Mouse (Mus musculus): ENCODE data around the gene Dock4. TPM values are rescaled to one million over a fixed set of nuclear protein-coding genes. Genes with fewer than 3 reads are reported as not detected.

Dock4 gene
- polyA plus RNA-seq, 1 experiment from 2014 or later: 1.2 TPM

DNA sequence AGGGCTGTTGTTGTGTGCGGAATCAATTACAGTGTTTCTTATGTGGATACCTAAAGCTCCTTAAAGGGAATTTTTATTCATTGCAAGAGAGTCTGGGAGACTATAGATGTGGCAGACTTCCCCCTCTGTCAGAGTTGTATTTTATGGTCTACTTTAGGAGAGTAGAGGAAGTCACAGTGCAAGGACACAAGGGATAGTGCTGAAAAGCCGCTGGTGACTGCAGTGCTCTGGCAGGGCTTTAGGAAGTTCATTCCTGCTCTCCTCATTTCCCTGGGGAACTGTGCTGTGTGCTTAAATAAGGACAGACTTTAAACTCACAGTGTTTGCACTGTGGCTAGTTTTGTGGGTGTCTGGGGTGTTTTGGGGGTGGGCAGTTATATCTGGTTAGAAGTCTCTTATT, 118.5 kb downstream of the Dock4 start:
- no peak for DNase-seq (ENCODE audit: low spot score)

DNA sequence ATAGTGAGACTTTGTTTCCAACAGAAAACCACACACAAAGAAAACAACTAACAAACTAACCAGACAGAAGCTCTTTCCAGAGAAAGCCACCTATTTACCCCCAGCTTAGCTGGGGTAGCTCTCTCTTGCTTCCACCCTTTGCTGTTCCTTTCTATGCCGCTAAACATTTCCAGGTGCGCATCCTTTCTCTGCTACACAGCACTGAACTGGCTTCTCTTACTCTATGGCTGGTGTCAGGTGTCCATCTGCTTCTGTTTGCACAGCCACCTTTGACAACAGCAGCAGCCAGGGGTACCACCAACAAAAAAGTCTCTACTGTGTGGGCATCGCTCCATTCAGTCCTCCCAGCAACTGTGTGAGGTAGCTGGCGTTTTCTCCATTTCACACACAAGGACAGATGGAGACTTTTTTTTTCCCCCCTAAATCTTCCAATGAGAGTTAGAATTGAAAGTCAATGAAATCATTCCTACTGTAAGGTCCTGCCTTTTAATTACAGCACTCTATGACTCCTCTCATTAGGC, 122.7 kb downstream of the Dock4 start:
- no peak for DNase-seq (ENCODE audit: low spot score)

DNA sequence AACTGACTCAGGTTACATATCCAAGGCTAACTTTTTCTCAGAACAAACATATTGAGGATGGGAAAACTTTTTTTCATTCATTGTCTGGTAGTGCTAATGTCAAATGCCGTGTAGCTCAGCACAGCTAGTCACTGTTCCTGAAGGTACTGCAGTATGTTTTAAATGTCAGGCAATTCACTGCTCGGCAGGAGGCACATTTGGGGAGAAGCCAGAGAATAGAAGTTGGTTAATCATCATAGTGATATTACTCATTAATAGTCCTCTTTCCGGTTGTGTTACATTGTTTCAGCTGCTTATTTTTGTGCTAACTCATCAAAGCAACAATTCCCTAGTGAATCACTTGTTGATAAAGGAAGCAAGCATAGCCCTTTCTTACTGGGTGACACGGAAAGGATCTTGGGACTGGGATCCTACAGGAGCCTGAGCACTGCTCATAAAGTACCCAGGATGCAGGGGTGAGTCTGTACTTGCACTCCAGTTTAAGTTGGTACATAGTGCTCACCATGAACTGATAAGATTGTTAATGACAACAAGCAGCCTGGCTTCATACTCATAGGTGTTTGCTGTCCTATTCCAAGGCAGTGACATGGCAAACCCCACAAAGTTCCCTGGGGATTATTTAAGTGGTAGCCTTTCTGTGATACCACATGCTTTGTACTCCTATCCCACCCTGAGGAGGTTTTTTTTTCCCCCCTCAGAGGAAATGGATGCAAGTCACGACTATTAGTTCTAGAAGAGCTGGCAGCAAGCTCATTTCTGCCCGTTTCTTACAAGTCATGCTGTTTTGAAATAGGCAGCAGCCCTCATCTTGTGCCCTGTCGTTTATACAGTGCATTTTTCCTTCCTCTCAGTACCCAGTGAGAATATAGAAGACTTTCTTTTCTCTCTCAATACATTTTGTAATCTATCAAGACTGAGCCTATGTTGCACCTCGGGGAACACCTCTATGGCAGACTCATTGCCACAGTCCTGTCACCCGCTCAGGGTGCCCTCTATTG, 123.5 kb downstream of the Dock4 start:
- no peak for DNase-seq (ENCODE audit: low spot score)

- no peak for DNase-seq (ENCODE audit: low spot score)
Measured at GRCm38 (mm10) chr12:40570250-40570649, 124.5 kb downstream of the Dock4 start.

GRCm38 (mm10) chr12:40574051-40574450, 128.3 kb downstream of the Dock4 start:
- no peak for DNase-seq (ENCODE audit: low spot score)

- DNase-seq (ENCODE audit: low spot score): no peak
Measured at GRCm38 (mm10) chr12:40576749-40577148, 131.0 kb downstream of the Dock4 start.

- no peak for DNase-seq (ENCODE audit: low spot score)
Measured at GRCm38 (mm10) chr12:40580351-40580750, 134.6 kb downstream of the Dock4 start.

GRCm38 (mm10) chr12:40581037-40581436, 135.3 kb downstream of the Dock4 start:
- DNase-seq (ENCODE audit: low spot score): no peak

DNA sequence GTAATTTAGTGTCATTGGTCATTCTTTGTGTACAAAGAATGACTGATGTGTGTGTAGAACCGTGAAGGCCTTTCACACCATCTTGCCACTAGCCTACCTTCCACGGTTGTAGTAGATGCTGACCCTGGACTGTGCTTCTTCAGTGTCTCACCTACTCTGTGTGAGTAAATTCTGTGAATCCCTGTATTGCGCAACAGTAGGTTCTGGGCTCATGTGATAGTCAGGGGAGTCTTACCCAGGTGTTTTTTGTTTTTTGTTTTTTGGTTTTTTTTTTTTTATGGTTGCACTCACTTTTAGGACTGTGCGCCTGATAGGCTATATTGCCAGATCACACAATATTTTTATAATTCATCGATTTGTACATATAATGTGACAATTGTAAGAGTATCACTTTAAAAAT, 136.3 kb downstream of the Dock4 start:
- no peak for DNase-seq (ENCODE audit: low spot score)

DNA sequence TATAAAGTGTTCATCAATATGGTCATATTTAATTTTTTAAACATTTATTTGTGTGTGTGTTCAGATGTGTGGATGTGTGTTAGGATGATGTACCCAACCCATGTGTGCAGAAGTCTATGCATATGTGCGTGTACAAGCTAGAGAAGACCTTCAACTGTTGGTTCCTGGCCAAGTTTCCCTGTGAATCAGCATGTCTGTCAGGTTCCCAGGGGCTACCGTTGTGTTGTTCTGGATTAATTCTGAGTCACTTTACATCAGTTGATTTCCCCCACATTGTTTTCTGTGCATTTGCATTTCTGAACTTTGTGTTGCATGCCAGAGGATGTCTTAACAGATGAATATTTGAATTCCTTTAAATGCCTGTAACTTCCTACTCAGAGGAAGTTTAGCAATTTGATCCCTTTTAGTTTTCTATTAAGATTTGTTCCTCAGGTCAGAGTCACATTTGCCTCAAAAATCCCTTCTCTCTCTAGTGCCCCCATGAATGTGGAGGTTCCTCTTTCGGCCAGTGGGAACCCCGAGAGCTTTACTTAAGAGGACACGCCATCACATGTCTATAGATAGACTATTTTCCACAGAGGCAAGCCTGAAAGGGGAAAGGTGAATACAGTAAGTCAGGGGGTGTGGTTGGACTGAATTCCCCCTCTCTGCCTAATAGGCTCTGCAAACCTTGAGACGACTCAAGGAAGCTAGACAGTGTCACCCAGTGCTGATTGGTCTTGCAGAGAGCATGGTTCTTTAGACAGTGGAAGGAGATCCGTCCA, 139.0 kb downstream of the Dock4 start:
- no peak for DNase-seq (ENCODE audit: low spot score)

DNA sequence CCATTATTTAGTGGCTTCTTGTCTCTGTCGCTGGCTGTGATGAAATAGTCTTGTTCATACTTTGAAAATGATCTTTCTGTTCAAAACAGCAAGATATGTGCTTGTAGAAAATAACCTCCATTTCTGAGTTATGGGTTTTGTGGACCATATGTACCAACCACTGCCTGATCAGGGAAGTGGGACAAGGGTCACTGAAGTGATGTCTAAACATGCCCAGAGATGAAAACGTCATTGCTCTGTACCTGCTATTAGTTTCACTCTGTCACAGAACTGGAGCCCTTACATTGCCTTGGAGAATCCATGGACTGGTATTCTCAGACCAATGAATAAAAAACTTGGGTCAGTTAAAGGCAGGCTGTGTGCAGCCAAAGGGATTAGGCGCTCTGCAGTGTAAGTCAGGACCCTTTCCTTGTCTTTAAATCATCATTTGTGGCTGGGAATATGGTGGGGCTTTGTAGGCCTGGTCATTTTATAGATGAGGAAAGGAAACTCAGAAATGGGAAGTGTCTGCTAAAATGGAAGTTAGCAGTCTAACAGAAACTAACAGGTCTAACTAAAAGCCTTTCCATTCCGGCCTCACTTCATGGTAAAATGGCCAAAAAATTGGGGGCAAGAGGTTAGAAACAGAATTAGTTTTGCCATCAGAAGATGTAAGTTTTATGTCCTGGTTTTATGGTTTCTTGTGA, 139.8 kb downstream of the Dock4 start:
- no peak for DNase-seq (ENCODE audit: low spot score)

GRCm38 (mm10) chr12:40594161-40594560, 148.4 kb downstream of the Dock4 start:
- no peak for DNase-seq (ENCODE audit: low spot score)

GRCm38 (mm10) chr12:40595440-40595839, 149.7 kb downstream of the Dock4 start:
- no peak for DNase-seq (ENCODE audit: low spot score)

- DNase-seq (ENCODE audit: low spot score): no peak
Measured at GRCm38 (mm10) chr12:40596020-40596419, 150.3 kb downstream of the Dock4 start.

GRCm38 (mm10) chr12:40596441-40596840, 150.7 kb downstream of the Dock4 start:
- no peak for DNase-seq (ENCODE audit: low spot score)

- no peak for DNase-seq (ENCODE audit: low spot score)
Measured at GRCm38 (mm10) chr12:40599952-40600351, 154.2 kb downstream of the Dock4 start.

- no peak for DNase-seq (ENCODE audit: low spot score)
Measured at GRCm38 (mm10) chr12:40605565-40605964, 159.8 kb downstream of the Dock4 start.

DNA sequence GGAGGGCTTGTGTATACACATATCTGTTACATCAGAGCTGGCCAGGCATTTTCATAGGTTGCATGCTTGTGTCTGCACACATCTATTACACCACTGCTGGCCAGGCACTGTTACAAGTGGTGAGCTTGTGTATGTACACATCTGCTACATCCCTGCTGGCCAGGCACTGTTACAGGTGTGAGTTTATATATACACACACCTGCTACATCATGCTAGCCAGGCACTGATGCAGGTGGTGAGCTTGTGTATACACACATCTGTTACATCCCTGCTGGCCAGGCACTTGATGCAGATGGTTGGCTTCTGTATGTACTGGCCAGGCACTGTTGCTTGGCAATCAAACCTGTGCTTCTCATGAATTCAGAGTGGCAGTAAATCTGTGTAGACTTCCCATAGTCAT, 177.2 kb downstream of the Dock4 start:
- no peak for DNase-seq (ENCODE audit: low spot score)

DNA sequence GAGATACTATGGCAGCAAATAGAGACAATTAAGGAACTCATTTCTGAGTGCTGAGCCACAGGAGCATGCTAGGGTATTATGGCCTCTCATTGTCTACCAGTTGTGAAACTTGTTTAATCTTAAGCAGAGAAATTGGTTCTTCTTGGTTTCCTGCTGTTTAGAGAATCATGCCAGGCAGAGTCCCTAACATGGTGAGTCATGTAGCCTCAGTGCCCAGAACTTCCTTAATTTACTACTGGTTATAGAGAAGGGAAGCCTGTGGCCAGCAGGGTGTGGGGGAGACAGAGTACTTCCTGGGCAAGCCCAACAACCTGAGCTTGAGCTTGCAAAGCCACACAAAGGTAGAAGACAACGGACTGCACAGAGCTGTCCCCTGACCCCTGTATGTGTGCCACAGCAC, 180.8 kb downstream of the Dock4 start:
- no peak for DNase-seq (ENCODE audit: low spot score)

DNA sequence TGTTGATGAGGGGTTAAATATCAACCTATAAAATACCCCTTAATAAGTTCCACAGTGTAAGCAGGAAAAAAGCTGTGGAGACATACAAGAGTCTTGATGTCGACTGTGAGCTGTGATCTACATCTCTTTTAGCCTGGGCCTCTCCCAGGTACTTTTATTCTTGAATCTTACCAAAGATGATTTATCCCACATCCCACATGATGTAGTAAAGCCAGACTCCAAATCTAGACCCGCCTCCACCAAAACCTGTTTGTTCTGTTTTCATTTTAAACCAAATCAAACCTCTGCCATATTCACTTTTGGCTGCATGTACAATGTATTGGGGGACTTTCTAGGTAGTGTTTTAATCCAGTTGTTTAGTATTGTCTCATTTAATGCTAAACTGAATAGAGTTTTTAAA, 187.5 kb downstream of the Dock4 start:
- DNase-seq (ENCODE audit: low spot score): no peak

- DNase-seq (ENCODE audit: low spot score): no peak
Measured at GRCm38 (mm10) chr12:40634169-40634568, 188.4 kb downstream of the Dock4 start.

GRCm38 (mm10) chr12:40635991-40636390, 190.2 kb downstream of the Dock4 start:
- no peak for DNase-seq (ENCODE audit: low spot score)

Data from thymus, postnatal 0 days (tissue).